Mouse (Mus musculus) heart, adult 2 months (tissue): ENCODE data around the gene Lpin2.

Experiments used
- CTCF ChIP-seq: fragments of 200-600 bp; IDR thresholded peaks from 2 replicates; pipeline ENCODE4 v1.8.1; 2022; ENCODE audit warnings: antibody characterized with exemption, mild to moderate bottlenecking, moderate library complexity
- EP300 ChIP-seq: fragments of 200-500 bp; IDR thresholded peaks from 2 replicates; pipeline ENCODE4 v1.6.1; 2011; ENCODE audit warnings: low read depth, low read length, control low read depth; ENCODE audit not compliant: insufficient read depth
- POLR2A ChIP-seq: fragments of 200-500 bp; IDR thresholded peaks from 2 replicates; pipeline ENCODE4 v1.6.1; 2011; ENCODE audit warnings: mild to moderate bottlenecking, low read depth, low read length, control low read depth; ENCODE audit not compliant: insufficient read depth

- no peak for TF ChIP-seq POLR2A
- TF ChIP-seq EP300: no peak
- no peak for TF ChIP-seq CTCF
These were observed 37.8 kb upstream of the Lpin2 start for GRCm38 (mm10) chr17:71144322-71145116.
